Mouse (Mus musculus): ENCODE data around the gene Abca1.

The Abca1 gene

GRCm38 (mm10) chr4:53150516-53150915 lies 9.2 kb downstream of the Abca1 start:
- in situ Hi-C loops (cut with MboI; ENCODE audit: low sequenced_read_pairs) = no loop called here

GRCm38 (mm10) chr4:53149644-53150043 lies 10.1 kb downstream of the Abca1 start:
- in situ Hi-C loops (cut with MboI; ENCODE audit: low sequenced_read_pairs) = no loop called here

GRCm38 (mm10) chr4:53148817-53149216 lies 10.9 kb downstream of the Abca1 start:
- in situ Hi-C loops (cut with MboI; ENCODE audit: low sequenced_read_pairs) = no loop called here

GRCm38 (mm10) chr4:53147454-53147853 lies 12.2 kb downstream of the Abca1 start:
- in situ Hi-C loops (cut with MboI; ENCODE audit: low sequenced_read_pairs) = no loop called here

- in situ Hi-C loops (cut with MboI; ENCODE audit: low sequenced_read_pairs) = no loop called here
These were observed 12.6 kb downstream of the Abca1 start for GRCm38 (mm10) chr4:53147046-53147445.

GRCm38 (mm10) chr4:53146227-53146949 lies 13.3 kb downstream of the Abca1 start:
- in situ Hi-C loops (cut with MboI; ENCODE audit: low sequenced_read_pairs) = no loop called here

- in situ Hi-C loops (cut with MboI; ENCODE audit: low sequenced_read_pairs) = no loop called here
These were observed 14.1 kb downstream of the Abca1 start for GRCm38 (mm10) chr4:53145434-53146168.

GRCm38 (mm10) chr4:53144571-53144970 lies 15.1 kb downstream of the Abca1 start:
- in situ Hi-C loops (cut with MboI; ENCODE audit: low sequenced_read_pairs) = no loop called here

GRCm38 (mm10) chr4:53144021-53144420 lies 15.7 kb downstream of the Abca1 start:
- in situ Hi-C loops (cut with MboI; ENCODE audit: low sequenced_read_pairs) = no loop called here

DNA sequence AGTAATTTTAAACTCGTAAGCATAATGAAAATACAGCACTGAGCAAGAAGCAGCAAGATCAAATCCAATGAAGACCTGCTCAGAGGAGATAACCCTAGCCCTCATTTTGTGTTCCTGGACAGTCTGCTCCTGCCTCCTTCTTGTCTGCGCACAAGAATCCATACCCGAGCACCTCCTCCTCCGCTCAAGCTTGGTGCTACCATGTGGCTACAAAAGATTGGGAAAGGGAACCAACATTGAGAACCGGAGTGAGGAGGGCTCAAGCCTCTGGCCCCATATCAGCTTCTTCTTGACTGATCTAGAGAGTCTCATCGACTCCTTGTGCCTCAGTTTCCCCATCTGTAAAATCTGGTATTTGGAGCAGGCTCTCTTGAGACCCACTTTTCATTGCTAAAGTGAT lies 19.0 kb downstream of the Abca1 start:
- in situ Hi-C loops (cut with MboI; ENCODE audit: low sequenced_read_pairs) = no loop called here

DNA sequence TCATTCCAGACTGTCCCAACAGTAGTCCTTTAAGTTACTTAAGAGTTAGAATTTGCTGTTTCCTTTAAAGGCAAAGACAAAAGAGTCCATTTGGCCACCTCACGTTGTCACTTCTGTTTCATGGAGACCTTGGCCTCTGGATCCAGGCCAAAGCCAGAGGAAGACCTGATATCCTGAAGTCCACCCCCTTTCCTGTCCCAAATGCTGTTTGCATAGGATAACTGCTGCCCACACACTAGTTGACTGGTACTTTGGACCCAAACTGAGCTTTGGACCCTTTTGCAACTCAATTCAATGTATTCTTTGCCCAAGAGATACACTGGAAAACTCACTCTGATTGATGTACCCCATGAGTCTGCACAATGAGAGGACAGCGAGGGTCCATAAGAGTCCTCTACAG lies 20.2 kb downstream of the Abca1 start:
- in situ Hi-C loops (cut with MboI; ENCODE audit: low sequenced_read_pairs) = no loop called here

GRCm38 (mm10) chr4:53138974-53139373 lies 20.7 kb downstream of the Abca1 start:
- in situ Hi-C loops (cut with MboI; ENCODE audit: low sequenced_read_pairs) = no loop called here

GRCm38 (mm10) chr4:53137087-53137486 lies 22.6 kb downstream of the Abca1 start:
- in situ Hi-C loops (cut with MboI; ENCODE audit: low sequenced_read_pairs) = no loop called here

DNA sequence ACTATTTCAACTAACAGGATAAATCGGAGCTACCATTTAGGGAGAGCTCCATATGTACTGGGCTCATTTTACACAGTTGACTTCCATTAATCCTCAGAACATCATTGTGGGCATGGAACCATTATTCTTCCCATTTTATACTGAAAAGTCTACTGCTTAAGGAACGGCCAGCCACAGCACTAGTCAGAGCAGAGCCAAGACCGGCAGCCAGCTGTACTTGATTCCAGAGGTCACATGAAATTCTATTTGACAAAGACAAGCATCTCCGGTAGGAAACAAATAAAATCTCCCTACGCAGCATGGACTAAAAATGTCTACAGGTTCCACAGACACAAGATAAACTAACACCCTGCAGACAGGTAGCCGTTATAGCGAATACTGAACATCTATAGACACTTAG lies 24.9 kb downstream of the Abca1 start:
- in situ Hi-C loops (cut with MboI; ENCODE audit: low sequenced_read_pairs) = no loop called here

DNA sequence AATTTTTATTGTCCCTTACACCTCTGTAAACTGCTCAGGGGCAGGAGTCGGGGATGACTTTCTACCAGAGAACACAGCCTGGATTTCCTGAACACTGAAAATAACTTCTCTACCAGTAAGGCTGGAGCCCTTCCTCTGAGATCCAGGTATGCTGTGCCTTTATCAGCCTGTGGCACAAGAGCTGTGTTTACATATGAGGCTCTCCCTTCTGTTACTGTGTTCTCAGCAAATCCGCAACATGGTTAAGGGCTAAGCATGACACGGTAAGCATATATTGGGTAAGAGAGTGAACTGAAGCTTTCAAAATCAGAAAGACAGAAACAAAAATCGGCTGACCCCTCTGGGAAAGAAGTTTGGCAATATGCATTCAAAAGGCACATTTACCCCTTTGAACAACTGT lies 25.7 kb downstream of the Abca1 start:
- in situ Hi-C loops (cut with MboI; ENCODE audit: low sequenced_read_pairs) = no loop called here

- in situ Hi-C loops (cut with MboI; ENCODE audit: low sequenced_read_pairs) = no loop called here
These were observed 28.2 kb downstream of the Abca1 start for GRCm38 (mm10) chr4:53131538-53131937.

GRCm38 (mm10) chr4:53130622-53131517 lies 28.8 kb downstream of the Abca1 start:
- in situ Hi-C loops (cut with MboI; ENCODE audit: low sequenced_read_pairs) = no loop called here

DNA sequence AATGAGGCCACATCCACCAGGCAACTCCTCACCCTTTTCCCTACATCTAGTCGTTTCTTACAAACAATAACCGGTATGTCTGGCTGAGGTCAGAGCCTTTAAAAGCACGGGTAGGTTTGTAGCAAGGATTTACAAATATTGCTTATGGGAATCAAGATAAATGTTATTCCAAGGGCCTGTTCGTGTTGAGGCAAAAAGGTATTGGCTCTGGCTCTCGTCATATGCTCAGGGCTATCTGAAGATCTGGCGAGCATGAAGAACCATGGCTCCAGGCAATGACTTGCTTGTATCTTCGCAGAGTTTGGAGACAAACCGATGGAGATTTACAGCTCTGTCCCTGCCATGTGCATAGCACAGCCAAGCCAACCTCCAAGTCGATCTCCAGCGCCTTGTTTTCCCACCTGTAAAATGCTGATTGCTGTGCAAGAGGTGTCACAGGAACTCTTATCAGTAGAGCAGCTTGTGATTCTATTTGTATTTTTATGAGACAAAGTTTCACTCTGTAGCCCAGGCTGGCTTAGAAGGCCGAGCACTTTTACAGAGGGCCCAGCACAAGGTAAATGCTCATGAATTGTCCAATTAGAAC lies 29.9 kb downstream of the Abca1 start:
- in situ Hi-C loops (cut with MboI; ENCODE audit: low sequenced_read_pairs) = no loop called here

GRCm38 (mm10) chr4:53127266-53127665 lies 32.4 kb downstream of the Abca1 start:
- in situ Hi-C loops (cut with MboI; ENCODE audit: low sequenced_read_pairs) = no loop called here

GRCm38 (mm10) chr4:53126794-53127193 lies 32.9 kb downstream of the Abca1 start:
- in situ Hi-C loops (cut with MboI; ENCODE audit: low sequenced_read_pairs) = no loop called here

All from CH12F3 (cell line).